Mouse (Mus musculus) cerebellum, adult 2 months (tissue): ENCODE data around the gene Col8a2.

Source experiments
- CTCF ChIP-seq: fragments of 200-500 bp; IDR thresholded peaks from 2 replicates; pipeline ENCODE4 v1.5.1; 2011; ENCODE audit warnings: low read depth, mild to moderate bottlenecking, control low read depth, low read length, moderate library complexity, borderline replicate concordance; ENCODE audit not compliant: insufficient read depth
- POLR2A ChIP-seq: fragments of 200-500 bp; IDR thresholded peaks from 2 replicates; pipeline ENCODE4 v1.6.1; 2011; ENCODE audit warnings: low read length, control low read depth, borderline replicate concordance; ENCODE audit not compliant: insufficient read depth

DNA sequence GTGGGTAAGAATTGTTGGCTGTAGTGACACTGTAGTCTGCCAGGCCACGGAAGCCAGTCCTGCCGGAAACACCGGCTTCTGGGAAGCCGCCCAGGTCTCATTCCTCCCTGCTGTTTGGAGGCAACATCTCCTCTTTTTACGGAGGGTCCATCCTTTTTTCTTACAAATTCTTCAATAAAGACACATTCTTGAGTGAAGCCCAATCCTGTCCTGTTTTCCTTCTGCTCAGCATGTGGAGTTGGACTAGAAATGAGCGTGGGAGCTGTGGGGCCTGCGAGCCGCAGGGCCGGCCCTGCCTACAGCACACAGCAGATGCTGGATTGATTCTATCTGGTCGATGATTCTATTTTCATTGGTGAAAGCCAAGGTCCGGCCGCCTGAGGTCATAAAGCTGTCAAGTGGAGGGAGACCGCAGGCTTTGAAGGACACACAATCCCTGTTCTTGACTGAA lies 10.9 kb upstream of the Col8a2 start:
- TF ChIP-seq CTCF (no peak), POLR2A (0 out of 2 replicates have a peak, but pooled peaks have one; percentile 16)
